Mouse (Mus musculus): Measurements from ENCODE around the gene Trim46.

Gene Trim46

GRCm38 (mm10) chr3:89246261-89247100 is at the start of gene Trim46:
Gene Trim46 (minus strand): TSS chr3:89246309.
- peak; percentile 93 for DNase-seq (ENCODE audit: inconsistent ontology term)

GRCm38 (mm10) chr3:89295685-89296230 is 49.6 kb upstream of the Trim46 start:
- DNase-seq (ENCODE audit: inconsistent ontology term) = no peak

- DNase-seq (ENCODE audit: inconsistent ontology term) = no peak
Measured at GRCm38 (mm10) chr3:89294195-89294594, 48.1 kb upstream of the Trim46 start.

- no peak for DNase-seq (ENCODE audit: inconsistent ontology term)
Measured at GRCm38 (mm10) chr3:89293247-89293918, 47.3 kb upstream of the Trim46 start.

- DNase-seq (ENCODE audit: inconsistent ontology term) = no peak
Measured at GRCm38 (mm10) chr3:89292303-89292702, 46.2 kb upstream of the Trim46 start.

- no peak for DNase-seq (ENCODE audit: inconsistent ontology term)
Measured at GRCm38 (mm10) chr3:89291874-89292273, 45.8 kb upstream of the Trim46 start.

GRCm38 (mm10) chr3:89288503-89288928 is 42.4 kb upstream of the Trim46 start:
- DNase-seq (ENCODE audit: inconsistent ontology term) = peak; percentile 46

GRCm38 (mm10) chr3:89287286-89287685 is 41.2 kb upstream of the Trim46 start:
- no peak for DNase-seq (ENCODE audit: inconsistent ontology term)

GRCm38 (mm10) chr3:89285526-89285925 is 39.4 kb upstream of the Trim46 start:
- no peak for DNase-seq (ENCODE audit: inconsistent ontology term)

GRCm38 (mm10) chr3:89284261-89284660 is 38.2 kb upstream of the Trim46 start:
- DNase-seq (ENCODE audit: inconsistent ontology term) = no peak

GRCm38 (mm10) chr3:89282291-89282643 is 36.2 kb upstream of the Trim46 start:
- no peak for DNase-seq (ENCODE audit: inconsistent ontology term)

- DNase-seq (ENCODE audit: inconsistent ontology term) = peak; percentile 87
Measured at GRCm38 (mm10) chr3:89281579-89282290, 35.6 kb upstream of the Trim46 start.

- peak; percentile 51 for DNase-seq (ENCODE audit: inconsistent ontology term)
Measured at GRCm38 (mm10) chr3:89280606-89281511, 34.8 kb upstream of the Trim46 start, which contains the start of gene Efna1. Gene Efna1 (minus strand): TSS chr3:89281142.

- DNase-seq (ENCODE audit: inconsistent ontology term) = peak; percentile 88
Measured at GRCm38 (mm10) chr3:89280050-89280605, 34.0 kb upstream of the Trim46 start.

GRCm38 (mm10) chr3:89279153-89279890 is 33.2 kb upstream of the Trim46 start:
- peak; percentile 95 for DNase-seq (ENCODE audit: inconsistent ontology term)

GRCm38 (mm10) chr3:89278643-89279042 is 32.5 kb upstream of the Trim46 start:
- DNase-seq (ENCODE audit: inconsistent ontology term) = no peak

GRCm38 (mm10) chr3:89278107-89278506 is 32.0 kb upstream of the Trim46 start:
- no peak for DNase-seq (ENCODE audit: inconsistent ontology term)

- peak; percentile 50 for DNase-seq (ENCODE audit: inconsistent ontology term)
Measured at GRCm38 (mm10) chr3:89277281-89278021, 31.3 kb upstream of the Trim46 start.

- no peak for DNase-seq (ENCODE audit: inconsistent ontology term)
Measured at GRCm38 (mm10) chr3:89276061-89276460, 30.0 kb upstream of the Trim46 start.

All from Muller cell, postnatal 12 days (primary cell).